Mouse (Mus musculus) cerebellum, postnatal 10 days (tissue): Measurements from ENCODE around the gene Ctbp2.
A peak's percentile ranks its signal among the peaks of the same experiment; 100 is the strongest.

Experiments used
- DNase-seq, 2 experiments: peaks; one replicate each; pipeline ENCODE4 v3.0.0; 2021; ENCODE audit warnings: mixed read lengths in 2 of 2

Gene Ctbp2

GRCm38 (mm10) chr7:133123999-133124700 is at the start of gene Ctbp2:
Ctbp2 (minus strand) TSS chr7:133124354.
- DNase-seq = peak; percentile 81 to 85

- peak; percentile 44 to 49 for DNase-seq
These were observed 47.4 kb upstream of the Ctbp2 start for GRCm38 (mm10) chr7:133171403-133172032.

GRCm38 (mm10) chr7:133168928-133169327 is 44.8 kb upstream of the Ctbp2 start:
- DNase-seq = no peak

GRCm38 (mm10) chr7:133167903-133168302 is 43.7 kb upstream of the Ctbp2 start:
- DNase-seq = no peak

GRCm38 (mm10) chr7:133164770-133165169 is 40.6 kb upstream of the Ctbp2 start:
- peak; percentile 28 to 56 for DNase-seq

- no peak for DNase-seq
These were observed 38.9 kb upstream of the Ctbp2 start for GRCm38 (mm10) chr7:133163011-133163410.

GRCm38 (mm10) chr7:133162131-133162530 is 38.0 kb upstream of the Ctbp2 start:
- DNase-seq = no peak

- no peak for DNase-seq
These were observed 37.4 kb upstream of the Ctbp2 start for GRCm38 (mm10) chr7:133161362-133162080.

- no peak for DNase-seq
These were observed 35.4 kb upstream of the Ctbp2 start for GRCm38 (mm10) chr7:133159519-133159918.

- peak; percentile 54 to 60 for DNase-seq
These were observed 31.5 kb upstream of the Ctbp2 start for GRCm38 (mm10) chr7:133155621-133156020.

- DNase-seq = peak; percentile 64 to 71
These were observed 30.7 kb upstream of the Ctbp2 start for GRCm38 (mm10) chr7:133154846-133155245.

GRCm38 (mm10) chr7:133139689-133140336 is 15.7 kb upstream of the Ctbp2 start:
- DNase-seq = no peak

GRCm38 (mm10) chr7:133133552-133133951 is 9.4 kb upstream of the Ctbp2 start:
- no peak for DNase-seq

- DNase-seq = no peak
These were observed 8.5 kb upstream of the Ctbp2 start for GRCm38 (mm10) chr7:133132702-133133101.

- DNase-seq = peak; percentile 42 to 50
These were observed 739 bp upstream of the Ctbp2 start for GRCm38 (mm10) chr7:133124701-133125485.

- peak; percentile 85 to 90 for DNase-seq
These were observed 733 bp downstream of the Ctbp2 start, which contains the start of gene Fgfr2 for GRCm38 (mm10) chr7:133123244-133123998. Fgfr2 (minus strand) TSS chr7:133123350.

GRCm38 (mm10) chr7:133122379-133123243 is 1.5 kb downstream of the Ctbp2 start:
- DNase-seq = peak; percentile 70 to 80

GRCm38 (mm10) chr7:133121661-133122378 is 2.3 kb downstream of the Ctbp2 start:
- DNase-seq = peak; percentile 69 to 70

- no peak for DNase-seq
These were observed 3.0 kb downstream of the Ctbp2 start for GRCm38 (mm10) chr7:133121080-133121607.
